Mouse (Mus musculus) hindbrain, embryonic 15.5 days (tissue): ENCODE data around the gene Gm21977. TPM values are rescaled to one million over a fixed set of nuclear protein-coding genes. Genes with fewer than 3 reads are reported as not detected.
"Not testable (repeated sequence)": the region's sequence is repeated elsewhere in the genome, so short reads cannot be mapped to it uniquely, and the experiment has no call there.

ENCODE experiments used
- ATAC-seq: fragments of 200-750 bp; cut with Nextera tagmentation; 2 replicates; pipeline ENCODE4 v1.8.0; 2017; ENCODE audit warnings: low read depth, moderate number of reproducible peaks, moderate TSS enrichment; ENCODE audit not compliant: low FRiP score
- H3K27ac ChIP-seq: fragments of 300-500 bp; sonication (generic); replicated peaks from 2 replicates; pipeline ENCODE4 v1.5.1; 2015; ENCODE audit warnings: mild to moderate bottlenecking, inconsistent platforms
- H3K27me3 ChIP-seq: fragments of 300-500 bp; sonication (generic); 2 replicates; pipeline ENCODE4 v1.6.1; 2015; ENCODE audit warnings: control low read depth, inconsistent platforms
- H3K36me3 ChIP-seq: fragments of 300-500 bp; sonication (generic); 2 replicates; pipeline ENCODE4 v1.6.1; 2015; ENCODE audit warnings: control low read depth, inconsistent platforms
- H3K4me1 ChIP-seq: fragments of 300-500 bp; sonication (generic); replicated peaks from 2 replicates; pipeline ENCODE4 v1.6.1; 2015; ENCODE audit warnings: control low read depth, inconsistent platforms
- H3K4me2 ChIP-seq: fragments of 300-500 bp; sonication (generic); 2 replicates; pipeline ENCODE4 v1.6.1; 2015; ENCODE audit warnings: moderate library complexity, mild to moderate bottlenecking, inconsistent platforms
- H3K4me3 ChIP-seq: fragments of 300-500 bp; sonication (generic); 2 replicates; pipeline ENCODE4 v1.5.1; 2015; ENCODE audit warnings: mild to moderate bottlenecking, inconsistent platforms
- H3K9ac ChIP-seq: fragments of 300-500 bp; sonication (generic); 2 replicates; pipeline ENCODE4 v1.6.1; 2015; ENCODE audit warnings: inconsistent platforms
- H3K9me3 ChIP-seq: fragments of 300-500 bp; sonication (generic); 2 replicates; pipeline ENCODE4 v1.6.1; 2016; ENCODE audit warnings: control low read depth, inconsistent platforms
- WGBS: fragments of 180-500 bp; shearing (Covaris S2); methylation state at CpG from one replicate; pipeline ENCODE4 v1.1.7; 2015; 5-methylcytosine and 5-hydroxymethylcytosine counted together
- polyA plus RNA-seq: library from polyadenylated mRNA; unstranded; fragments of >200 nt; fragmentation: Nextera tagmentation; extraction: Ambion mirVana; gene quantifications from 2 replicates; pipeline ENCODE4 v1.2.1, GENCODE M21; 2015

Gm21977 gene
- polyA plus RNA-seq = not detected in 2 replicates

GRCm38 (mm10) chr14:42853377-42853776 lies at the start of gene Gm21977:
TSS of gene Gm21977 (minus strand) at chr14:42853477.
- H3K9me3 ChIP-seq, H3K36me3 ChIP-seq: not testable (repeated sequence)
- WGBS = no CpG with 5 or more reads among the region's 3 CpGs

More at GRCm38 (mm10) chr14:42853377-42853776, at the start of gene Gm21977:
- H3K27me3 ChIP-seq, H3K27ac ChIP-seq, H3K4me3 ChIP-seq, H3K9ac ChIP-seq, H3K4me1 ChIP-seq, H3K4me2 ChIP-seq, ATAC-seq: not testable (repeated sequence)

Other genes starting within 250 kb of the Gm21977 start
- gene Gm3633, start 211.6 kb downstream of the Gm21977 start, polyA plus RNA-seq = not detected in 2 replicates
- gene Gm10378, start 197.5 kb downstream of the Gm21977 start, polyA plus RNA-seq = not detected in 2 replicates
- not detected in 2 replicates for gene Gm3015, start 84.7 kb downstream of the Gm21977 start, polyA plus RNA-seq
- gene Gm10377, start 55.5 kb downstream of the Gm21977 start, polyA plus RNA-seq = not detected in 2 replicates
- gene Gm8082, start 140.1 kb upstream of the Gm21977 start, polyA plus RNA-seq = not detected in 2 replicates
- not detected in 2 replicates for gene Gm10376, start 162.2 kb upstream of the Gm21977 start, polyA plus RNA-seq
- gene Gm8094, start 223.2 kb upstream of the Gm21977 start, polyA plus RNA-seq = not detected in 2 replicates
- gene Gm8104, start 247.1 kb upstream of the Gm21977 start, polyA plus RNA-seq = 0.08 TPM in 1 of 2 replicates, not detected in the other